Mouse (Mus musculus): ENCODE results near the gene Tbx19. TPM values are rescaled to one million over a fixed set of nuclear protein-coding genes. Genes with fewer than 3 reads are reported as not detected.
A peak's percentile ranks its signal among the peaks of the same experiment; 100 is the strongest.

Gene Tbx19
- total RNA-seq, 2 experiments from 2014 or later = not detected

DNA sequence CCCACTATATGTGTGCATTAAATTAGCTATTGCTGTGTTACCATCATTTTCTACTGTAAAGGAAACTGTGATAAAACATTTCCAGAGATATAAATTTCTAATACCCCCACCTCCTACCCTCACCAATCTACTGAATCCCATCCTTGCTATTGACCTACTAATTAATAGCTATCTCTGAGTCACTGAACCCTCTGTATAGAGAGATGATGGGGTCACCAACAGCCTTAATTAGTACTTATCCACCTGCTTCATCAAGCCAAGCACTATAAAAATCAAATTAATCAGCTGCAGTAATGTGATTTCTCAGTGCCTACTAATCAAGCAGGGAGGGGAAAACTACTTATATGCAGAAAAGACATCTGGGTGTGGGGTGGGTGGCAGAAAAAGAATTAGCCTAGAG lies 61.0 kb downstream of the Tbx19 start:
- no peak for DNase-seq

DNA sequence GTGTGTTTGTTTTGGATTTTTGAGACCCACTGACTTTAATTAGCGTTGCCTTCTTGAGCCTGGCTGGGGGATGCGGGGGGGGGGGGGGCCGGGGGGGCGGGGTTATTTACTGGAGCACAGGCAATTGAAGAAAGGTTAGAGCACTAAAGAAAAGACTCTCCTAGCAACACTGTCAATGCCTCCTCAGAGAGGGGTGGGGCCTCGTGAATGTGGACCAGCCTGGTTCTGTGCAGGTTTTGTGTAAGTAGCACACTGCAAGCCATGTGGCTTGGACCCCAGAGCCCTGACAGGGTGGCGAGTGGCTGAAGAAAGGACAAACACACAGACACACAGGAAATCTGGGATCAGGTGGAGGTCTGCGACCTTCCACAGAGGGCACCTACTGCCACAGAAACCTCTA lies 65.7 kb downstream of the Tbx19 start:
- intact Hi-C loops (cut with DNase I) = no loop called here
- no peak for TF ChIP-seq CTCF (IDR thresholded peaks at IDR 0.05)
- Histone ChIP-seq H3K4me3 (no peak overlapping the region), H3K27ac (no peak overlapping the region)
- DNase-seq = no peak

More for the DNA sequence above, 61.0 kb downstream of the Tbx19 start:
- intact Hi-C loops (cut with DNase I) = no loop called here
- no peak for TF ChIP-seq CTCF (IDR thresholded peaks at IDR 0.05)
- Histone ChIP-seq H3K27ac (no peak overlapping the region), H3K4me3 (no peak overlapping the region)

DNA sequence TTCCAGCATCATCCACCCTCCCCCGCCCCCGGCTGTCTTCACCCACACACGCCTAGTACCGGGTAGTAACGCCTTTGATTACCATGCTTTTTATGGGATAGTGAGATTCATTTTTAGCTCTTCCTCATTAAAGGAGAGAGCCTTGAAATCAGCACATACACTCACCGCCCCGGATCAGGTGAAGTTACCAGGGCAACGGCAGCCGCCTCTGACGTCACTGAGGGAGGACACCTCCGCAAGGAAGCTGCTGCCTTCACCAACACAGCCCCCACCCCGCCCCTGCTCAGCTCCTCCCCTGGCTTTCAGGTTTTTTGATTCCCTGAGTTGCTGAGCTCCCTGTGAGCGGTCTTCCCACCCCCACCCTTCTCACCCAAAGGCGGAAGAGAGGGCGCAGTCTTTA lies 68.9 kb downstream of the Tbx19 start:
- Histone ChIP-seq H3K4me3 (no peak overlapping the region), H3K27ac (no peak overlapping the region)
- no peak for TF ChIP-seq CTCF (IDR thresholded peaks at IDR 0.05)
- intact Hi-C loops (cut with DNase I) = no loop called here
- DNase-seq = peak; percentile 23

DNA sequence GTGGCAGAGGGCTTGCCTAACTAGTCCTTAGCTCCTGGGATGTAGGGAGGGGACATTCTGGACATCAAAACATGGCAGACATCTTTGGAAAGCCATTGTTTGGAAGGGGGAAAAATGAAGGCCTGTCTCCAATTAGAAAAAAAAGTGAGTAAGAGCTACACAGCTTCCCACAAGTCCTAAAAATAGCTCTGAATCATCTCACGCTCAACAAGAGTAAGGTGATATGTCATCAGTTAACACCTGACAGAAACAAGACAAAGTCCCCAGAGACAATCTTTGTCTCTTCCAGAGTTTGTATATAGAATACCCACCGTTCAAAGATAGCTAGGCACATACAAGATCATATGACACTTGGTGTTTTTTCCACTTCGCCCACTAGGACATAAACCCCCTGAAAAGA lies 71.0 kb downstream of the Tbx19 start:
- DNase-seq = no peak
- intact Hi-C loops (cut with DNase I) = no loop called here
- TF ChIP-seq CTCF (IDR thresholded peaks at IDR 0.05) = no peak
- no peak overlapping the region for H3K27ac ChIP-seq
- H3K4me3 ChIP-seq = no peak overlapping the region

Other genes starting within 250 kb of the Tbx19 start
- gene Xcl1, start 225.2 kb downstream of the Tbx19 start, total RNA-seq (2021) = not detected
- gene Sft2d2, start 33.7 kb upstream of the Tbx19 start, total RNA-seq (2021) = 1 to 10 TPM; 8.9 to 9.7 TPM
- 10 to 100 TPM; 19.7 to 20.9 TPM for gene Tiprl, start 76.2 kb upstream of the Tbx19 start, total RNA-seq (2021)
- gene Gpr161, start 135.0 kb upstream of the Tbx19 start, total RNA-seq (2021) = 1 to 10 TPM; 1.0 to 1.3 TPM

Data from gastrocnemius, adult 2 months (tissue).